Mouse (Mus musculus) thymus, adult 2 months (tissue): Measurements from ENCODE around the gene Prex1. TPM values are rescaled to one million over a fixed set of nuclear protein-coding genes. Genes with fewer than 3 reads are reported as not detected.

ENCODE experiments used
- DNase-seq: peaks from one replicate; pipeline ENCODE4 v3.0.0; 2021
- H3K27ac ChIP-seq: fragments of 200-500 bp; 2 replicates; pipeline ENCODE4 v1.5.1; 2012; ENCODE audit warnings: low read length, control low read depth; ENCODE audit not compliant: control insufficient read depth, insufficient read depth
- H3K27me3 ChIP-seq: fragments of 200-500 bp; 2 replicates; pipeline ENCODE4 v1.6.1; 2012; ENCODE audit warnings: mild to moderate bottlenecking, low read length, moderate library complexity, mixed read lengths; ENCODE audit not compliant: control insufficient read depth, insufficient read depth
- H3K36me3 ChIP-seq: fragments of 200-500 bp; 2 replicates; pipeline ENCODE4 v1.6.1; 2012; ENCODE audit warnings: mild to moderate bottlenecking, low read length, moderate library complexity; ENCODE audit not compliant: control insufficient read depth, insufficient read depth
- H3K4me1 ChIP-seq: fragments of 200-500 bp; replicated peaks from 2 replicates; pipeline ENCODE4 v1.6.1; 2012; ENCODE audit warnings: low read length; ENCODE audit not compliant: control insufficient read depth, insufficient read depth
- H3K4me3 ChIP-seq: fragments of 200-500 bp; 2 replicates; pipeline ENCODE4 v1.5.1; 2012; ENCODE audit warnings: mild to moderate bottlenecking, low read length, control low read depth, moderate library complexity; ENCODE audit not compliant: control insufficient read depth, insufficient read depth
- CTCF ChIP-seq: fragments of 200-500 bp; IDR thresholded peaks from 2 replicates; pipeline ENCODE4 v1.5.1; 2012; ENCODE audit warnings: mild to moderate bottlenecking, control low read depth, low read length, moderate library complexity, borderline replicate concordance; ENCODE audit not compliant: control insufficient read depth, poor library complexity, insufficient read depth; ENCODE audit errors: extremely low read depth
- POLR2A ChIP-seq: fragments of 200-500 bp; IDR thresholded peaks from 2 replicates; pipeline ENCODE4 v1.6.1; 2012; ENCODE audit warnings: mild to moderate bottlenecking, low read length, control low read depth, moderate library complexity; ENCODE audit not compliant: control insufficient read depth, poor library complexity, insufficient read depth; ENCODE audit errors: extremely low read depth
- WGBS: fragments of 180-500 bp; shearing (Covaris S2); methylation state at CpG from one replicate; pipeline ENCODE4 v1.1.7; 2018; 5-methylcytosine and 5-hydroxymethylcytosine counted together
- polyA plus RNA-seq: library from polyadenylated mRNA; depleted of rRNA; stranded (reverse); fragments of >200 nt; gene quantifications from 2 replicates; pipeline ENCODE4 v1.2.3, GENCODE M21; 2012

Prex1 gene
- polyA plus RNA-seq, 1 experiment, result 264 TPM

DNA sequence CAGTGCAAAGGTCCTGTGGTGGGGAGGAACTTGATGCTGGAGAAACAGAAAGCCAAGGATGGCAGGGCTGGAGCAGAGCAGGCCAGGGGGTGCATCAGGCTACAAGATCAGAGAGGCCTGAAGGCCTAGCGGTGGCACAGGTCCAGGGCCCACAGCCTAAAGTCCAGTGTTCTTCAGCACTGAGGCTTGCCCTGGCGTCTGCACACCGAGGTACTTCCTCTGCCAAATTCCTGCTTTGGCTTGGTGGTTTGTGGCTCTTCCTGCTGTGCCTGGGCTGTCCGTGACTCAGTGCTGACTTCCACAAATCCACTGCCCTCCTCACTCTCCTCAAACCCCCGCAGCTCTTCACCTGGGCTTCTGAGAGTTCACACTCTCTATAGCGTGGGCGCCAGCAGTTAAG lies 30.8 kb upstream of the Prex1 start:
- H3K27me3 ChIP-seq, result no peaks in the 10 kb centered on the region
- 57% methylated on average over 7 of the region's 7 CpGs for WGBS
- DNase-seq, result no peak
- TF ChIP-seq CTCF (no peak), POLR2A (no peak)
- H3K4me3 ChIP-seq, result no peak overlapping the region
- no peak overlapping the region for H3K27ac ChIP-seq
- peaks cover 28% of the 10 kb centered on the region for H3K4me1 ChIP-seq
- no peaks in the 10 kb centered on the region for H3K36me3 ChIP-seq

DNA sequence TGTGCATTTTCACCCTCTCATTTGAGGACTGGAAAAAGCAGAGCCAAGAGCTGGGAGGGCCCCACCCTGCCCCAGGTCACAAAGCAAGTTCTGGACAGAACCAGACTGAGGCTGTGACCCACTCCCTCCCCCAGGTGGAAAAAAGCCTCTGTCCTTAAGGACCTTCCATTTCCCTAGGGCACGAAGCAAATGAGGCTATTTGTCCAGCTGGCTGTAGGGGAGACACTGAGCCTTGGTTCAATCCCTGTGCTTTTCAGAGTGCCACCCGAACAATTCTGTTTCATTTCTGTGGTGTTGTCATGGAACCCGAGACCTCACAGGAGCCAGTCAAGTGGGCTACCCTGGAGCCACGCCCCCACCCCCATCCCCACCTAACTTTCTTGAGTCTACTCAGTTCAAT lies 29.9 kb upstream of the Prex1 start:
- TF ChIP-seq POLR2A (no peak), CTCF (no peak)
- Histone ChIP-seq H3K4me3 (no peak overlapping the region), H3K27me3 (no peaks in the 10 kb centered on the region), H3K36me3 (no peaks in the 10 kb centered on the region), H3K27ac (no peak overlapping the region), H3K4me1 (peaks cover 28% of the 10 kb centered on the region)
- 85% methylated on average over 4 of the region's 4 CpGs for WGBS
- DNase-seq, result no peak

DNA sequence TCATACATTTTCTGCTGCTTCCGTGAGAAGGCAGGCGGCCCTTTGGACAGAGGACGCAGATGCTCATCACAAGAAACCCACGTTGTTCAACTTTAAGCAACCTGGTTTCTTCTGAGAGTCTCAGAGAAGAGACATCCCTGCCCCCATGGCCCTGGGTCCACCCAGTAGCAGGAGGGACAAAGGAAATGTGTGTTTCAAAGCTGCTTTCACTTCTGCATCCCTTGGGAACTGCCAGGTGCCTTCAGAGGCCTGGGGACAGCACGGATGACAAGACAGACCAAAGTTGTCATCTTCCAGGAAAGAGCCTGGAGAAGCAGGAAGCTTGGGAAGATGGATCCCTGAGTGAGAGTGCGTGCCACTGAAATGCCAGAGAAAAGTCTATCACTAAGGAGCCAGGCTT lies 27.8 kb upstream of the Prex1 start:
- WGBS, result 93% methylated on average over 6 of the region's 6 CpGs
- no peak overlapping the region for H3K4me3 ChIP-seq
- no peaks in the 10 kb centered on the region for H3K27me3 ChIP-seq
- no peak overlapping the region for H3K27ac ChIP-seq
- TF ChIP-seq POLR2A (no peak), CTCF (no peak)
- no peaks in the 10 kb centered on the region for H3K36me3 ChIP-seq
- peaks cover 25% of the 10 kb centered on the region for H3K4me1 ChIP-seq
- DNase-seq, result no peak

DNA sequence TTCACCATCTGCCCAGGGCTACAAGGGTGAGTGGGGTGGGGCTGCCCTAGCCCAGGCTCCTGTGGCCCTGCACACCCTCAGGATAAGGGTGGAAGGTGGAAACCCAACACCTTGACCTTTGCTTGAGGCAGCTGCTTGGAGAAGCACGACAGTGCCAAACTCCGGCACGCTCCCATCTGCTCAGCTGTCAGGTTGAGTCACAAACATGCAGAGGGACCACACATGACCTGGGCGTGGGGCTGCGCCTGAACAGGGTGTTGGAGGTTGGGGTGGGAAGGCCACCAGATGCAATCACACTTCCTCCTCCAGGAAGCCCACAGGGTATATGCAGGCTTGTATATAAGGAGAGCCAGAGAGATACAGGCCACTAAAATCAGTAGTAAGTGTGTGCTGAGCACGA lies 26.8 kb upstream of the Prex1 start:
- Histone ChIP-seq H3K4me1 (peaks cover 17% of the 10 kb centered on the region), H3K27ac (no peak overlapping the region), H3K27me3 (no peaks in the 10 kb centered on the region), H3K4me3 (no peak overlapping the region), H3K36me3 (no peaks in the 10 kb centered on the region)
- TF ChIP-seq CTCF (no peak), POLR2A (no peak)
- 64% methylated on average over 6 of the region's 6 CpGs for WGBS
- DNase-seq, result no peak

DNA sequence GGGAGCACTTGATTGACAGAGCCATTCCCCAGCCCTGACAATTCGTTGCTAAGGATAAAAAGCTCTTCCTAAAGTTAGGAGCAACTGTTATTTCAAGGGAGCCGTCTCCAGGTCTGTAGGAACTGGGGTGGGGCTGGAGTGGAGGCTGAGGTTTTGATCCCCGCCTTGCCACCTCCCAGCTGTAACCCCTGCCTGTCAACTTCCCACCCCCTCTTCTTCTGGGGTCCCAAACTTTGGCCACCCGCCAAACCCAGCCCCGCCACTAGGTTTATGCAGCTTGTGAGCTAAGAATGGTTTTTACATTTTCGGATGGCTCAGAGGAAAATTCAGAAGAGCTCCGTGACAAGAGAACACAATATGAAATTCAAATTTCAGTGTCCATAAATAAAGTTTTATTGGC lies 23.7 kb upstream of the Prex1 start:
- no peak for DNase-seq
- no peak overlapping the region for H3K4me3 ChIP-seq
- H3K27ac ChIP-seq, result no peak overlapping the region
- peaks cover 9% of the 10 kb centered on the region for H3K4me1 ChIP-seq
- WGBS, result 40% methylated on average over 7 of the region's 7 CpGs
- TF ChIP-seq CTCF (no peak), POLR2A (no peak)
- no peaks in the 10 kb centered on the region for H3K27me3 ChIP-seq
- H3K36me3 ChIP-seq, result no peaks in the 10 kb centered on the region

DNA sequence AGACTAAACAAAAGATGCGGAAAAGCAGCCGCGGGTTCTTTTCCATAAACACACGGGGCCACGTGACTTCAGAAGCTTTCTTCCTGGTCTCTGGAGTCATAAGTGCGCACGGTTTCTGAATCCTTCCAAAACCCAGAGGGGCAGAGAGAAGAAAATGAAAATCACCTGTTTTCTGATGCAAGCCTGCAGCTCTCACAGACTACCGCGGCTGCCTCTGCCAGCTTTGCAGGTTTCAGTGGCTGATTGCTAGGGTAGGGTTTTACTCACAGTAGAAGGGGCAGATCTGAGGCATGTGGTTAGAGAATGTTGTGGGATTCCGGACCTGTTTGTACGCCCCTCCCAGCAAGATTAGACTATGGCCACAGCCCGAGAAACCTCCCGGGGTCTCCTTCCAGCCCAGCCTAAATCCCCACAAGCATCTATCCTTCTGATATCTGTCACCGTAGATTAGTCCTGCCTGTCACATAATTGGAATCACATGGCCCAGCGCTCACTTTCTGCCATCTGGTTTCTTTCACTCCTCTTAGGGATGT lies 21.9 kb upstream of the Prex1 start:
- WGBS, result 61% methylated on average over 15 of the region's 15 CpGs
- H3K36me3 ChIP-seq, result no peaks in the 10 kb centered on the region

DNA sequence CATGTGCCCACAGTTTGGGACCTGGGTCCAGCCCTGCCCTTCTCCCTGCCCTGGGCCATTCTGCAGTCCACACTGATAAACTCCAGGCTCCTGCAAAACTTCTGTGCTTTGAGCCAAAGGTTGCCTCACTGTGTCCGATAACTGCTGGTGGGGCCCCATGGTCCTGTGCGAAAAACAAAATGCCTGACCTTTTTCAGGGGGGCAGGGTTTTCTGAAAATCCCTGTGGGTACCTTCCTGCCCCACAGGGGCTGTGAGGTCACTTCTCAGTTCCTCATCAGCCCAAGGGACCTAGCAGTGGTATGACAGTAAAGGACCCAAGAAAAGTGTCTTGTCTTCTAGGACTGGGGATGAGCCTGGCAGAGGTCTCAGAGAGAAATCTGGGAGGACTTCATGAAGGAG lies 19.2 kb upstream of the Prex1 start:
- TF ChIP-seq POLR2A, result no peak
- no peak for TF ChIP-seq CTCF
- H3K36me3 ChIP-seq, result no peaks in the 10 kb centered on the region
- no peak overlapping the region for H3K4me3 ChIP-seq
- DNase-seq, result no peak
- peaks cover 9% of the 10 kb centered on the region for H3K4me1 ChIP-seq
- no peak overlapping the region for H3K27ac ChIP-seq
- 100% methylated on average over 2 of the region's 2 CpGs for WGBS
- no peaks in the 10 kb centered on the region for H3K27me3 ChIP-seq

More for the DNA sequence above, 21.9 kb upstream of the Prex1 start:
- TF ChIP-seq POLR2A (no peak), CTCF (no peak)
- Histone ChIP-seq H3K4me1 (peaks cover 9% of the 10 kb centered on the region), H3K27me3 (no peaks in the 10 kb centered on the region), H3K4me3 (no peak overlapping the region), H3K27ac (no peak overlapping the region)
- no peak for DNase-seq
